Mouse (Mus musculus) lung, postnatal 0 days (tissue): ENCODE data around the gene Hmgcs1.

ENCODE experiments used
- CTCF ChIP-seq: IDR thresholded peaks from 2 replicates; pipeline ENCODE4 v1.5.1; 2016; ENCODE audit warnings: antibody characterized with exemption, mild to moderate bottlenecking
- EP300 ChIP-seq: IDR thresholded peaks from 2 replicates; pipeline ENCODE4 v1.6.1; 2016; ENCODE audit warnings: antibody characterized with exemption, mild to moderate bottlenecking, control low read depth

DNA sequence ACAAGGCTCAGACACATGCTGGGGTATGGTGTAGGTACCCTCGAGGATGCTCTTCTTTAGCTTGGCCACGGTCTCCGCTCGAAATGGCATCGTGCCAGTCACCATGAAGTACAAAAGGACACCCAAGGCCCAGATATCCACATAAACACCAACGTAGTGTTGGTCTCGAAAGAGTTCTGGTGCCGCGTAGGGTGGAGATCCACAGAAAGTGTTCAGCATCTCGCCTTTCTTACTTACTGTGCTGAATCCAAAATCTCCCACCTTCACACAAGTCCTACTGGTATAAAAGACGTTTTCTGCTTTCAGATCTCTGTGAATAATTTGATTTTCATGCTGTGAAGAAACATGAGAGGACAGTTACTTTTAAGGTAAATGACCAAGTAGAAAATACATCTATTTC is 22.3 kb downstream of the Hmgcs1 start:
- TF ChIP-seq CTCF (no peak), EP300 (no peak)
